Mouse (Mus musculus) neural tube, embryonic 13.5 days (tissue): ENCODE data around the gene Ikbkg. TPM values are rescaled to one million over a fixed set of nuclear protein-coding genes. Genes with fewer than 3 reads are reported as not detected.
"Not testable (repeated sequence)": the region's sequence is repeated elsewhere in the genome, so short reads cannot be mapped to it uniquely, and the experiment has no call there.

Experiments
- ATAC-seq: fragments of 200-750 bp; cut with Nextera tagmentation; 2 replicates; pipeline ENCODE4 v1.8.0; 2017; ENCODE audit warnings: low read depth, mild to moderate bottlenecking, moderate TSS enrichment, moderate library complexity
- H3K27ac ChIP-seq: fragments of 300-500 bp; sonication (generic); replicated peaks from 2 replicates; pipeline ENCODE4 v1.5.1; 2015; ENCODE audit warnings: moderate library complexity, mild to moderate bottlenecking, inconsistent platforms
- H3K27me3 ChIP-seq: fragments of 300-500 bp; sonication (generic); 2 replicates; pipeline ENCODE4 v1.6.1; 2015; ENCODE audit warnings: mild to moderate bottlenecking, inconsistent platforms
- H3K36me3 ChIP-seq: fragments of 300-500 bp; sonication (generic); 2 replicates; pipeline ENCODE4 v1.6.1; 2015; ENCODE audit warnings: mild to moderate bottlenecking, inconsistent platforms
- H3K4me1 ChIP-seq: fragments of 300-500 bp; sonication (generic); replicated peaks from 2 replicates; pipeline ENCODE4 v1.6.1; 2015; ENCODE audit warnings: inconsistent platforms
- H3K4me2 ChIP-seq: fragments of 300-500 bp; sonication (generic); 2 replicates; pipeline ENCODE4 v1.6.1; 2015; ENCODE audit warnings: inconsistent platforms, mild to moderate bottlenecking, moderate library complexity
- H3K4me3 ChIP-seq: fragments of 300-500 bp; sonication (generic); 2 replicates; pipeline ENCODE4 v1.5.1; 2015; ENCODE audit warnings: mild to moderate bottlenecking, inconsistent platforms
- H3K9ac ChIP-seq: fragments of 300-500 bp; sonication (generic); 2 replicates; pipeline ENCODE4 v1.6.1; 2015; ENCODE audit warnings: moderate library complexity, mild to moderate bottlenecking, inconsistent platforms
- H3K9me3 ChIP-seq: fragments of 300-500 bp; sonication (generic); 2 replicates; pipeline ENCODE4 v1.6.1; 2016; ENCODE audit warnings: inconsistent platforms
- WGBS: fragments of 180-500 bp; shearing (Covaris S2); methylation state at CpG from one replicate; pipeline ENCODE4 v1.1.7; 2015; 5-methylcytosine and 5-hydroxymethylcytosine counted together
- polyA plus RNA-seq: library from polyadenylated mRNA; unstranded; fragments of >200 nt; fragmentation: Nextera tagmentation; extraction: Ambion mirVana; gene quantifications from 2 replicates; pipeline ENCODE4 v1.2.1, GENCODE M21; 2015

Gene Ikbkg
- polyA plus RNA-seq, 1 experiment from 2014 or later = 16.8 TPM

- Histone ChIP-seq H3K27ac (no peak overlapping the region), H3K9me3 (no peaks in the 10 kb centered on the region), H3K9ac (no peak overlapping the region), H3K4me2 (no peak overlapping the region), H3K27me3 (no peaks in the 10 kb centered on the region), H3K4me1 (no peaks in the 10 kb centered on the region), H3K36me3 (peaks cover 8% of the 10 kb centered on the region; the same call in 1 of the 2 replicates), H3K4me3 (no peak overlapping the region)
- 39% methylated on average over 2 of the region's 2 CpGs for WGBS
- ATAC-seq = no peak
These were observed 15.2 kb downstream of the Ikbkg start for GRCm38 (mm10) chrX:74408340-74408739.

- no peaks in the 10 kb centered on the region for H3K4me1 ChIP-seq
- H3K4me3 ChIP-seq = no peak overlapping the region
- ATAC-seq = peak; percentile 77; the same call in 1 of the 2 replicates
- no peak overlapping the region for H3K27ac ChIP-seq
- H3K9ac ChIP-seq = no peak overlapping the region
- no peak overlapping the region for H3K4me2 ChIP-seq
- H3K9me3 ChIP-seq = no peaks in the 10 kb centered on the region
- H3K36me3 ChIP-seq = peaks cover 12% of the 10 kb centered on the region; the same call in 1 of the 2 replicates
- no peaks in the 10 kb centered on the region for H3K27me3 ChIP-seq
These were observed 20.3 kb downstream of the Ikbkg start for GRCm38 (mm10) chrX:74413377-74413776.

GRCm38 (mm10) chrX:74424443-74424842 is 31.4 kb downstream of the Ikbkg start:
- H3K9me3 ChIP-seq = no peaks in the 10 kb centered on the region
- H3K27ac ChIP-seq = no peak overlapping the region
- no peak for ATAC-seq
- H3K4me2 ChIP-seq = no peak overlapping the region
- no peaks in the 10 kb centered on the region for H3K36me3 ChIP-seq
- H3K9ac ChIP-seq = no peak overlapping the region
- H3K4me1 ChIP-seq = peaks cover 6% of the 10 kb centered on the region
- H3K27me3 ChIP-seq = no peaks in the 10 kb centered on the region
- H3K4me3 ChIP-seq = no peak overlapping the region

GRCm38 (mm10) chrX:74425195-74425594 is 32.1 kb downstream of the Ikbkg start:
- Histone ChIP-seq H3K36me3 (no peaks in the 10 kb centered on the region), H3K4me1 (peaks cover 8% of the 10 kb centered on the region), H3K4me2 (no peak overlapping the region), H3K27me3 (no peaks in the 10 kb centered on the region), H3K27ac (no peak overlapping the region), H3K4me3 (no peak overlapping the region), H3K9ac (no peak overlapping the region), H3K9me3 (no peaks in the 10 kb centered on the region)
- ATAC-seq = no peak
- 94% methylated on average over 4 of the region's 4 CpGs for WGBS

DNA sequence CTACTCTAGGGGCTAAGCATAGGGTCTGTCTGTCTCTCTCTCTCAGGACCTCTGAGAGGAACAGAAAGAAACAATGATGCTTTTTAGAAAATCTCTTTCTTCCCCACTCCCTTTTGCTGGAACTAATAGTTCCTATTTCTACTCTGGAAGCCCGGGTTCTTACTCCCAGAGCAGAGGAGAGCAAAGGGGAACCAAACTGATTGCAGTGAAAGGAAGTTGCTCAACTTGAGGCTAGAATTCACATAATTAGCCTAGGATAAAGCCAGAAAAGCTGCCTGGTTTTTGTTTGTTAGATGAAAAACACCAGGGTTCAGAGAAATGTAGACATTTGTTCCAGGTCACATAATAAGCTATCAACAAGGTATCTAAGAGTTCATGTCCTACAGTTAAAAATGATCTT is 33.2 kb downstream of the Ikbkg start:
- no peak overlapping the region for H3K4me2 ChIP-seq
- H3K9me3 ChIP-seq = no peaks in the 10 kb centered on the region
- H3K27me3 ChIP-seq = no peaks in the 10 kb centered on the region
- no peak overlapping the region for H3K9ac ChIP-seq
- no peaks in the 10 kb centered on the region for H3K36me3 ChIP-seq
- 63% methylated on average over 1 of the region's 1 CpGs for WGBS
- no peak overlapping the region for H3K27ac ChIP-seq
- H3K4me1 ChIP-seq = peaks cover 11% of the 10 kb centered on the region
- H3K4me3 ChIP-seq = no peak overlapping the region
- no peak for ATAC-seq

DNA sequence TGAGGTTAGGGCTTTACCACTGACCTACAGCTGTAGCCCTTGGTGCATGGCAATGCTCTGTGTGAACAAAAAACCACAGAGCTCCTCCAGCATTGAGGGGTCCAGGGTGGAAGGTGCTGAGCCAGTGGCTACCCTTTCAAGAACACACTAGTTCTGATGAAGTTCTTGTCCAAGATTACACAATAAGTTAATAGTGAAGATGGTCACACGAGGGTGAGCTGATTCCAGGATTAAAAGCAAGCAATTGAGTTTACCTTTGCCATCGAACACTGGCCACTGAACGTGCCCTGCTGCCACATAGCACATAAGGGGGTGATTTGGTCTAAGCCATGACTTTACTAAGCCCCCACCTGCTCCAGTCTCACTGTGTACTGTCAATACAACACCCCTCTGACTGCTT is 34.0 kb downstream of the Ikbkg start:
- no peak for ATAC-seq
- no peak overlapping the region for H3K4me3 ChIP-seq
- no peaks in the 10 kb centered on the region for H3K9me3 ChIP-seq
- H3K27me3 ChIP-seq = no peaks in the 10 kb centered on the region
- no peak overlapping the region for H3K27ac ChIP-seq
- no peaks in the 10 kb centered on the region for H3K36me3 ChIP-seq
- WGBS = 93% methylated on average over 3 of the region's 3 CpGs
- peaks cover 11% of the 10 kb centered on the region for H3K4me1 ChIP-seq
- H3K4me2 ChIP-seq = no peak overlapping the region
- H3K9ac ChIP-seq = no peak overlapping the region

GRCm38 (mm10) chrX:74428146-74428825 is 35.2 kb downstream of the Ikbkg start:
- Histone ChIP-seq H3K27ac (peak overlapping the region; percentile 86), H3K36me3 (peaks cover 4% of the 10 kb centered on the region; the same call in 1 of the 2 replicates), H3K4me3 (peak overlapping the region; percentile 50), H3K4me1 (peaks cover 11% of the 10 kb centered on the region), H3K4me2 (peak overlapping the region; percentile 61), H3K9ac (peak overlapping the region; percentile 68), H3K27me3 (no peaks in the 10 kb centered on the region), H3K9me3 (no peaks in the 10 kb centered on the region)
- 22% methylated on average over 35 of the region's 35 CpGs for WGBS
- peak; percentile 57 for ATAC-seq

DNA sequence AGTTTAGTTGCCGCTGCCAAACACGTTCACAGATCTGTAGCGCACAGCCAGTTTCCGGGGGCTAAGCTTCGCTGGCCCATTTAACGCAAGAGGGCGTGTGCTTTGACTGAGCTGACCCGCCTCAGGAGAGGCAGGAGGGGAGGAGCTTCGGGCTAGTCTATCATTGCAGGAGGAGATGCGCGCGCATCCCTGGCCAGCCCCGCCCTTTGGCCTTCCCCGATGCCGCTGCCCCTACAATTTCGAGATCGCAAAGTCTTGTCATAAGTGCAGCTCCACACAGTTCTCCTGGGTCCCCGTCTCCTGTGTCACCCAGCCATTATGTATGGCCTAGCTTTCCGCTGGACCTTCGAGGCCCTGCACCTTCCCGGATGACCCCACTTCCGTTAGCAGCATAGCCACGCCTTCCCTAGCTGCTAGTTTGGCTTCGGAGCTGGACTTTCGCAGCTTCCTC is 35.8 kb downstream of the Ikbkg start, which contains the start of gene G6pdx:
G6pdx (minus strand) TSS at position 369 of the 451 bp plus-strand sequence.
- no peaks in the 10 kb centered on the region for H3K9me3 ChIP-seq
- H3K36me3 ChIP-seq = peaks cover 8% of the 10 kb centered on the region; the same call in 1 of the 2 replicates
- H3K4me1 ChIP-seq = peaks cover 11% of the 10 kb centered on the region
- no peaks in the 10 kb centered on the region for H3K27me3 ChIP-seq
- H3K9ac ChIP-seq = peak within 1 kb of the TSS; percentile 68
- 16% methylated on average over 25 of the region's 25 CpGs for WGBS
- H3K4me2 ChIP-seq = peak within 1 kb of the TSS; percentile 61
- ATAC-seq = peak; percentile 87
- H3K27ac ChIP-seq = peak within 1 kb of the TSS; percentile 86
- H3K4me3 ChIP-seq = peak within 1 kb of the TSS; percentile 50

GRCm38 (mm10) chrX:74429290-74429821 is 36.3 kb downstream of the Ikbkg start:
- WGBS = 16% methylated on average over 22 of the region's 22 CpGs
- Histone ChIP-seq H3K36me3 (peaks cover 12% of the 10 kb centered on the region), H3K9me3 (no peaks in the 10 kb centered on the region), H3K27me3 (no peaks in the 10 kb centered on the region), H3K9ac (peak overlapping the region; percentile 64), H3K27ac (peak overlapping the region; percentile 86), H3K4me2 (peak overlapping the region; percentile 61), H3K4me1 (peaks cover 11% of the 10 kb centered on the region), H3K4me3 (peak overlapping the region; percentile 50)
- peak; percentile 67 for ATAC-seq

DNA sequence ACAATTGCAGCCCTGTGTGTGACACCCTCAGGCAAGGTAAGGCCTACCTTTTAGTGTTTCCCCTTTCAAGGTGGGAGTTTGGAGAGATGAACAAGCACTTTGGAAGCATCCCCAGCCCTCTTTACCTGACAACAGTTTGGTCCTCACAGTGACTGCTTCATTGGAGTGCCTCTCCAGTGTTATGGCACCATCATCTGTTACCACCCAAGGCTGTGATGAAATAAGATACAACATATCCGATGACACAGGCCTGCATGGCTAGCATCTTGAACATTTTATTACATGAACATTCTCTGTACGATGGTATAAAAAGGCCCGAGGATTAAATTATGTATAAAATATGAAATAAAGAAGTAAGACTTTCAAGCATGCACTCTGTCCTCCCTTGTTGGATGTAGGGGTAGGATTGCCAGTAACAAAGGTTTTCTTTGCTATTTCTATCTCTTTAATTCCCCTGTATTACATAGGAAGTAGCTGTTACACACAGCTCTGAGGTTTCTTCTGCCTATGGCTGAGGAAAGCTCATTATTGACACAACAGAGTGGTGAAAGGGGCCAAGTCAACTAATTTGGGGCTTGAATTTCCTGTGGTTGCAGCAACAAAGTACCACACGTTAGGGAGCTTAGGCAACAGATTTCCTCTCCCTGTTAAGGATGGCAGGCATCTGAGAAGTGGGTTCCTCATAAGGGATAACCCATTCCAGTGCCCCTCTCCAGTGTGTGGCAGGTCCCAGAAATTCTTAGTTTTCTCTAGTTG is 58.2 kb downstream of the Ikbkg start:
- peaks cover 12% of the 10 kb centered on the region; the same call in 1 of the 2 replicates for H3K36me3 ChIP-seq
- H3K27ac ChIP-seq = no peak overlapping the region
- no peak overlapping the region for H3K4me3 ChIP-seq
- ATAC-seq = no peak
- H3K9me3 ChIP-seq = no peaks in the 10 kb centered on the region
- H3K4me1 ChIP-seq = no peaks in the 10 kb centered on the region
- no peak overlapping the region for H3K9ac ChIP-seq
- no peaks in the 10 kb centered on the region for H3K27me3 ChIP-seq
- H3K4me2 ChIP-seq = no peak overlapping the region
- WGBS = 88% methylated on average over 4 of the region's 4 CpGs

DNA sequence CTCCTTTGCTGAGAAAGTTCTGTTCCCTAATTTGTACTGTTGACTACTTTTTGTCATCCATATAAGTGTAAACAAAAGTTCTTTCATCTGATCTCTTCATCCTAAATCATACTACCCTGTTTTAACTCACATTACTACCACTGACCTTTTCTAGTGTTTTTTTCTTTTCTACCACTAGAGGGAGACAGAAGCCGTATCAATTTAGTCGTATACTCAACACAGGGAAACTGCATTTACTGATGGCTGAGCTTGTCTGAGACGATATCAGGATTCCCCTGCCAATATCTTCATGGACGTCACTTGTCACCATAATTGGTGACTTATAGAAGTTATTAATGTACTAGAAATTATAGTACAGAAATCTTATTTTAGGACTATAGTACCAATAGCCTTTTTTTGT is 59.7 kb downstream of the Ikbkg start:
- Histone ChIP-seq H3K4me1 (no peaks in the 10 kb centered on the region), H3K36me3 (peaks cover 11% of the 10 kb centered on the region; the same call in 1 of the 2 replicates), H3K9me3 (no peaks in the 10 kb centered on the region), H3K4me2 (no peak overlapping the region), H3K9ac (no peak overlapping the region), H3K27ac (no peak overlapping the region), H3K4me3 (no peak overlapping the region), H3K27me3 (no peaks in the 10 kb centered on the region)
- 0 out of 2 replicates have a peak, but pooled peaks have one; percentile 43 for ATAC-seq
- WGBS = 9% methylated on average over 4 of the region's 4 CpGs

DNA sequence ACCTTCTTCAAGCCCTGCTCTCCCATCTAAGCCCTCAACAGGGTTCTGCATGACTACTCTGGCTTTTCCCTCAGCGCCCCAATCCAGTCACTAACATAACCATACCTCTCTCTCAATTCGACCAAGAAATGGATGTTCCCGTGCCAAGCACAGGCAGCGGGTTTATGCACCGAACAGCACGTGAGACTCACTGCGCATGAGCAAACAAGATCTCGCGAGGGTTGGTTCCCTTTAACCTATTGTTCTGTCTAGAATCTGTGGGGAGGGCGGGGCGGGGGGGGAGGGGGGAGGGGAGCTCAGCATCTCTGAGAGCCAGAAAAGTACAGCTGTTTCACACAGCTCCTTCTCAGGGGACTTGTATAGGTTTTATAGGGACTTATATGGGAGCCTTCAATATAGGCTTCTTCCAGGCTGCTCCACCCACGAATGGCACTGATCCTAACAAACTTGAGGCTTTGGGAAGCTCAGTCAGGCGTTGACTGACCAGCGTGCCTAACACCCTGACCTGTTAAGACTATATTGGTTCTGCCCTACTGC is 88.3 kb downstream of the Ikbkg start, which contains the start of gene Gm6880:
Gm6880 (minus strand) TSS at position 51 of the 537 bp plus-strand sequence.
- H3K4me2 ChIP-seq, ATAC-seq, H3K36me3 ChIP-seq, H3K27ac ChIP-seq, H3K9me3 ChIP-seq, H3K4me1 ChIP-seq, H3K27me3 ChIP-seq, H3K9ac ChIP-seq, H3K4me3 ChIP-seq: not testable (repeated sequence)
- 80% methylated on average over 14 of the region's 14 CpGs for WGBS
